Mouse (Mus musculus) layer of hippocampus, adult 18-20 months (tissue): ENCODE measurements around the gene Grm3. TPM values are rescaled to one million over a fixed set of nuclear protein-coding genes. Genes with fewer than 3 reads are reported as not detected.
A peak's percentile ranks its signal among the peaks of the same experiment; 100 is the strongest.

Source experiments
- DNase-seq, 2 experiments: peaks; one replicate each; pipeline ENCODE4 v3.0.0; 2022; ENCODE audit warnings: low spot score in 2 of 2
- long read RNA-seq: library from polyadenylated mRNA; stranded (forward); transcript quantifications from one replicate; pipeline ENCODE4 v2.0.0, GENCODE M21; 2021
- total RNA-seq, 2 experiments: library from RNA; stranded (reverse); gene quantifications; 2 replicates each; pipeline ENCODE4 v1.2.3; 2021

The Grm3 gene
- 10 to 100 TPM; 64.4 TPM for total RNA-seq
- long read RNA-seq, transcript Grm3-201 (6 exons, 3,049 nt): major isoform, 27 of 40 reads
- long read RNA-seq, partial matches to known transcripts: 6 of 40 reads
- long read RNA-seq, other reads (novel, unspliced or antisense): 7 of 40 reads

DNA sequence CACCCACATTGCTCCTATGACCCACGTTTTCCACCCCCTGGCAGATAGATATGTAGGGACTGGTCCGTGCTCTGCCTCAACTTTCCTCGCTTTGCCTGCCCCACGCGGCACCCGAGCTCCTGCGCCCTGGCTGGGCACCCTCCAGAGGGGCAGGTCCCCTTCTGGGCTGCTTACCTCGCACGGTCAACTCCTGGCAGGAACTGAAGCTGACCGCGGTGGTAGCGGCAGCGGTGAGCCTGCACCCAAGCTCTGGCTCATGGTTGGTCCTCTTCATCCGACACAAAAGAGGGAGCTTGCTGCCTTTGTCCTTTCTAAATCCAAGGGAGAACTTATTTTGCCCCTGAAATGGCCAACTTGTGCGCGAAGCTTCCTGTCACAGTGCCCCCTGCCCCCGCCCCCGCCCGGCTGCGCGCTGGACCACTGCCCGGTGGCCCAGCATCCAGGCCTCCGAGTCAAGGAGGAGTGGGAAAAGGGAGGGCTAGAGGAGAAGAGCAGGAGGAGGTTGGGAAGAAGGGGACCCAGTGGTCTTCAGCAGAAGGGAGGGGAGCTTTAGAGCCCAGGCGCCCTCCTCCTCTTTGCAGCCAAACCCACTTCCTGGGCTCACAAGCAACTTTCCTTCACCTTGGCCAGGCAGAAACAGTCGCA is at the start of gene Grm3:
TSS of gene Grm3 (minus strand) at position 215 of the 645 bp plus-strand sequence.
- DNase-seq: peak in 1 of 2 experiments; percentile 31

DNA sequence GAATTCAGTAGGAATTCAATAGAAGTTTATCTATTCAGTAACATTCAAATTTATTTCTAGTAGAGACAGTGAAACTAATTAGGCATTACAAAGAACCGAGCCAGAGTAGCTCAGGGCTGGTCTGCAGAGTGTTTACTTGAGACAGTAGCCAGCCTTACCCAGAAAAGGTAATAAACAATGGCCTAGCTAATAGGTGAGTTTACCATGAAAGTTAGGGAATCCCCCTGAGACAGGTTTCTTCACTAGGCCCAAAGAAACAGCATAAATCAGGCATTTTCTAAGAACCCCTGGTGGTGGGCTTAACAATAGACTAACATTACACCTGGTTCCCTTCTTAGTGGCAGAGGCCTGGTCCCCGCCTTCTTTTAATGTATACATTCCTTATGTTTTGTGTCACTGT is 30.8 kb upstream of the Grm3 start:
- no peak for DNase-seq

DNA sequence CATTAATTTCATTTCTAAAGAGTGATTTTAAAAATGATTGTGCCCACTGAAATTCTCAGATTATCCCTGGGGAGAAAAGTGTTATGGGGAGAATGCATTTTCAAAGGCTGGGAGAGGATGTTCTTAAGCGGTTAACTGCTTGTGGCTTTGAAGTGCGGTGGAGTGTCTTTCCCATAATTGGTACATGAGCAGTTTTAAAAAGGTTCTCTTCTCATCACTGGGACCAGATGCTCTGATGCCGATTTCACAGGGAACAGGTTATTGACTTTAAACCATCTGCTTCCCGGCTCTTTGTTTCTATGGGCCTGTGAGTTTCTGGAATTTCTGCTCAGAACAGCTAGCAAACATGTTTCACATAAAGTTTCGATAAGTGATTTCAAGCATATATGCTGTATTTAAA is 23.2 kb upstream of the Grm3 start:
- peak in 1 of 2 experiments; percentile 32 for DNase-seq

DNA sequence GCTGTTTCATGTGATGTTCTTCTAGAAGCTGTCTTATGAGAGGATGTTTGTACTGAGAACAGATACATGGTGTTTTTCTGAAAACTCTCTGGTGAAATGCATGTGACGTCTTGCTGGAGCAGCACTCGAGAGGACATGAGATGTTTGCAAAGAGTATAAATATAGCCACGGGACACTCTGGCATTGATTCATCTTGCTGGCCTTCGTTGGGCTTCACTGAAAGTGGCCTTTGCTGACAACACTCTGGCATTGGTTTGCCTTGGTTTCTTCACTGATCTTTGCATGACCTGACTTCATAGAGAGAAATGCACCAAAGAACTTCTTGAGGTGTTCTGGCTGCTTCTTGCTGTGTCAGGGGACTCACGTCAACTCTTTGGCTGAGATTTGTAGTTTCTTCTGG is 19.1 kb upstream of the Grm3 start:
- DNase-seq: no peak

DNA sequence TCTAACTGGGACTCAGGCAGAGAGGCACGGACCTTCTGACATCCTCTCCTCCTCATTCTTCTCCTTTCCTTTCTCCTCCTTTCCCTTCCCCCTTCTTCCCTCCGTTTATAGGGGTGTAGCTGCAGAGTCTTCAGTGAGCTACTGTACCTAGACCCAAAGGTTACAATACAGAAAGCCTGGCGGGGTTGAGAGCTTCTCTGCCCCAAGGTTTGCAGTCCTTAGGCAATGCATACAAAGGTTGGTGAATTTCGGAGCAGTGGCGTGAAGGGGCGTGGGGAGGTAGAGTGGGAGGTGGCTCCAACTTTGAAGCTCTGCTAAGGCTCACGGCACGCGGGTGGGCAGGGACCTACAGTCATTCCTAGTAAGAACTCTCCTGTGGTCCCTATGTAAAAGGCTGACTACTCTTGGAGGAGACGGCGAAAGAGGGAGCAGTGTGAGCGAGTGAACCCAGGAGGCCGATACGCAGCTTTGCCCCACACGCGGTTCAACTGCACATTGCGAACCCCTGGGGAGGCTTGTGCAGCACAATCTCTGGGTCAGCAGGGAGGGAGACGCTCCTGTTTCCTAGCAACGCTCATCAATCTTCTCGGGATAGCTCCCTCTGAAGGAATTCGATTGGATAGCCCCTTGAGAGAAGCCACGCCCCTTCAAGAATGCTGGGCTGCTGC is 765 bp upstream of the Grm3 start:
- peak; percentile 74 to 87 for DNase-seq

DNA sequence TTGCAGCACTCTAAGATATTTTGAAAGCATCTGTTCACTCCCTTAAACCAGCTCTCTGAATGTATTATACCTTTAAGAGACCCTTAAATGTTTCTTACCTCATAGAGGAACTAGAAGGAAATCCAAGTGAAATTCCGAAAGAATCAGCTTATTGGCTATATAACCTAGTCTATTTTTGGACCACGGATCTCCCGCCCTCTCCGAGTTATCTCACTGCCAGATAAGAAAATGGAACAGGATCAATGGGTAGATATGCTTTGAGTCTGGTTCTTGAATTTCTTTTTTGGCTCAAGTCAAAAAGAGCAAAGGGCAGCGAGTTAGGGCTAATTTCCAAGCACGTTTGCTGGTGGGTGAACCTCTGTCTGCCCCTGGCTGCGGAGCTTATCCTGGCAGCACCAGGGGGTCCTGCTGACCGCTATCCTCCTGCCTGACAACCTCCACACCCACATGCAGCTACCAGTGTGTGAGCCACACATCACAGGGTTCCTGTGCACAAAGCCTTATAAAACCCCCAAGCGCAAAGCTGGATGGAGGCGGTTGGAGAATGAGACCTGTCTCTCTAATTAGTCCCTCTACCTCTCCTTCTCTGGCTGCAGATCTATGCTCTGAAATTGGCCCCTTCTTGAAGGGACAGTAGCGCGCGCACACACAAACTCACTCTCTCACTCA is 549 bp downstream of the Grm3 start:
- DNase-seq: no peak

DNA sequence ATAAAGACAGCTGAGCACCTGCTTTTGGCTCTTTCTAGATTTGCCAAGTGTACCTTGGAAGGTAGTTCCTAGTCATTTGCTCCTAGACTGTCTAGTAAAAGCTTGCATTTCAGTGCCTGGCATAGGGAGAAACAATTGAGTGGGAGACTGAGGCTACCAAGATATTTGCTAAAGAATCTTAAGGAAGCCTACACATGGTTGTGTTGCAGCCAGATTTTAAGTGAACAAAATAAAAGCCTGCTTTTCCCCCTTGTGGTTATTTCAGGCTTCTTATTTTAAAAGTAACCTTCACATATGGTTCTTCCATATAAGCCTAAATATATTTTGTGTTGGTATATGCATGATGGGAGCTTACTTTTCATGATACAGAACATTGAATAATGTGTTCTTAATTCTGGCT is 3.8 kb downstream of the Grm3 start:
- DNase-seq: no peak

DNA sequence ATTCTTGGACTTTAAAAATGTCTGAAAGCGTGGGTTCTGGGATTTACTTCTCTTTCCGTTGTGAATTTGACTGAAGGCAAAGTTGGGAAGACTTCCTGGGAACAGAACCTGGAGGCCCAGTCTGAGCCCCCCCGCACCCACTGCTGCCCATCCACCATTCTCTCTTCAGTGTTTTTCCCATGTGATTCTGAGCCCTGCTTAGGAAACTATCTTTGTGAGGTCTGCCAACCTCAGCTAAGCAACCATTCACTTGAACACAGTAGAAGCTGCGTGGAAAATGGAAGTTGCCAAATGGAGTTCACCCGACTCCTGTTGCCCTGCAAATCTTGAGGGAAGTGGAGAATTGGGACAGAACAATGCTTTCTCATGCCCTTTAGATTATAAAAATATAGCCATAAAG is 8.7 kb downstream of the Grm3 start:
- DNase-seq: peak in 1 of 2 experiments; percentile 46

DNA sequence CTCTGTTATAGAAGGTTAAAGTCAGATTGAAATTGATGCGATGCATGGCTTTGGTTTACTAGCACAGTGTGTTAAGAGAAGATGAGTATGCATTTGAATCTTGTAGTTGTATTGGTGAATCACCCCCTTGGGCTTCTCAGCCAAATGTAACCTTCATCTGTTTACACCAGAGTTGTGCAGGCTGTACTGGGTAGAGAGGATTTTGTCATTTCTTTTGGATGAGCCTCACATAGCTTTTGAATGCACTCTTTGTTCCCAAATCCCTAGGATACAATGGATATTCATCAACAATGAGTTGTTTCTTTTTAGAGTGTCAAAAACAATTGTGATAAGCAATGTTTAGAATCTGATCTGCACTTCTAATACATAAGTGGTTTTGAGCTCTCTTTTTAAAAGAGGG is 17.9 kb downstream of the Grm3 start:
- DNase-seq: peak in 1 of 2 experiments; percentile 63

DNA sequence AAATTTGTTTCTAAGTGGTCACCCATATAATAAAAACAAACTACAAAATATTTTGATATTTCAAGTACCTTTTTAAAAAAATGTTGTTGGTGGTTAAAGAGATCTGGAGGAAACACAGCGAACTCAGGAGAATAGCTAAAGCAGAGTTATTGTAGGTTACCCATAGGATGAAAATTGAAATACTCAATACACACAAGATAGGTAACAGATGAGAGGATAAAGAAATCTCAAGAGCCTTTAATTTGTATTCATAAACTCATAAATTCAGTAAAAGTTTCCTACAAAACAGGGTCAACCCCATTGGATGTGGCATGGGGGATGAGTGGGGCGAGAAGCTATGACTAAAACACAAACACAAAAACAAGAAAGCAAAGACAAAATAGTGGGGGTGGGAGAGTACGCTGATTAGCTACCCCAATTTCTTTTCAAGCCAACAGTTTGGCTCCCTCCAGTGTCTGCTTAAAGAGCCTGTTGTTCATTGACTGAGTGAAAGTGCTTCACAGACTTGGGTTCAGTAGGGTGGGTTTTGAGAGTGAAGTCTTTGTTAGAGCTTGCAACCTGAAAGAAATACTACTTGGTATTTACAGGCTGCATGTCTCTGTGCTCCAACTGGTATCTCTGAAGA is 21.5 kb downstream of the Grm3 start:
- DNase-seq: peak in 1 of 2 experiments; percentile 53

DNA sequence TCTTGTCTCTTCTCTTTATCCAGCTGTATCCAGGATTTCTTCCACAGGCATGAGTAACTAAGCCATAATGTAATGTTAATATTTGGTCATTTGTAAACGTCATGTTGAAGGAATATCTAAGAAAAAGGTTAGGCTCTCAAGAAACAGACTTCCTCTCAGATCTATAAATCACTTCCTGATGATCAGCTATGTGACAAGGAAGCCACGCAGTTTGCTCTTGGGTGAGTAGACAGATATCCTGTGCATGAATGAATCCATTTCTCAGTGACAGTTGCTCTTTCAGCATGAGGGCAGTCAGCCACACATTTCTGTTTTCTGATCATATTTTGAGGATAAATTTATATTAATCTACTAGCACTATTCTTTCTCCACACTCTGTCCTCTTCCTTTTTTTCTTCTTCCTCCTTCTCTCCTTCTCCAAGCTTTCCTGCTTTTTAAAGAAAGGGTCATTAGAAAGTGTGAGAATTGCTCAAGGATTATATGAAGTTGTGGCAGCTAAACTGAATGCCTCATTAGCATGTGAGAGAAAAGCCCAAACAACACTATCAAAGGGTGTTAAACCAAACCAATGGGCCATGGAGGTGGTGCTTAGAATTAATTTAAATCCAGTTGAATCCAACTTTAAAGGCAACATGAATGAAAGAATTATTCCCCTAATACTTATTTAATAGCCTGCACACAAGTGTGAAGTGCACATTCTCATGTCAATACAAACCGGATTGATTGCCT is 22.1 kb downstream of the Grm3 start:
- no peak for DNase-seq

DNA sequence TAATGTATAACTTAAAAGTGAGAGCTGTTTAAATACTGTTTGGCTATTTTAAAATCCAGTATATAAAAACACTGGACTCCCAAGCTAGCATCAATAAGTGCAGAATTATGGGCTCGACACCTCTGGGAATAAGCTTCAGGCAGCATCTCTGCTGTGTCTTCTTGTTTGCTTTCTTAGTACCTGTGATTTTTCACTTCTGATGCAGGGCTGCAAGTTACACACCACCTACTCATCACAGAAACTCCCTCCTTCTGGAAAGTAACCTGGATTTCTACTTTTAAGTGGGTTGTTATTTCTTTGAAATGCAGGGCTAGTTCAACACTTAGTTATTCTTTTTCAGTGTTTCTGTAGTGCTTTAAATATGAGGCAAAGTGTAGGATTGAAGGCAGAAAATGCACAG is 32.6 kb downstream of the Grm3 start:
- DNase-seq: no peak

DNA sequence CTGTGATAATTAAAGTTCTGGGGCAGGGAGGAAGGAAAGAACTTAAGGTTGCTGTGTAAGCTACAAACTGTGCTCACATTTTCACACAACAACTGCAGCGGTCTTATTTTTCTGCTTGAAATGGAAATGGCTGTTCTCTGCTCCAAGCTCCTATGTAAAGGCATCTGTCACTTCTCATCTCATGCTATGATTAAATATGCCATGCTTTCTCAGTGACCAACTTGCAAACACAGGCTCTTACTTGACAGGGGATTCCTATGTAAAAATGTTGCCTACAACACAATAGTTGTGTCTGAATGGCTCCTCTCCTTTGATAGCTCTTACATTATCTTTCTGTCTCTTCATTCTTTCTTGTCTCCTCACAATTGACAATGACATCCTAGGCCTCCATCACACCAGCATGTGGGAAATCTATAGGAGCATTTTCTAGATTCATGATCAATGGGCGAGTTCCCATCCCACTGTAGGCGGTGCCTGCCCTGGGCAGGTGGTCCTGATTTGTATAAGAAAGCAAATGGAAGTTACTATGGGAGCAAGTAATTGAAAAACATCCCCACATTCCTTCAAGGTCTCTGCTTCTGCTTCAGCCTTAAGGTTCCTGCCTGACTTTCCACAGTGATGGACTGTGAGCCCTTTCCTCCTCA is 34.2 kb downstream of the Grm3 start:
- no peak for DNase-seq

DNA sequence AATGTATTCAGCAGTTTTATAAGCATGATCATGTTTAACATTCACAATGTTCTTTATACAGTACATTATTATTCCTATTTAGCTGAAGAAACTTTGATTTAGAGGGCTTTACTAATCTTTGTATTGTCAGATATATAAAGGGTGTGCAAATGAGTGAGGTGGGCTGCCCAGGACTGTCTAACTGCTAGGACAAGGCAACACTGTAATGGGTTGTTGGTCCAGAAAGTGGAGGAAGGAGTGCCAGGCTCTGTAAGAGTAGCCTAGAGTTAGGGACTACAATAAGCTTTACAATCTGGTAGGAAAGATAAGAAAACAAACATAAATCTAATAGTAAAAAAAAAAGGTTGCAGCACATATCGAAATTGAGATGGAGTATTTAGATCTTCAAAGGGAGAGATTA is 34.8 kb downstream of the Grm3 start:
- no peak for DNase-seq

DNA sequence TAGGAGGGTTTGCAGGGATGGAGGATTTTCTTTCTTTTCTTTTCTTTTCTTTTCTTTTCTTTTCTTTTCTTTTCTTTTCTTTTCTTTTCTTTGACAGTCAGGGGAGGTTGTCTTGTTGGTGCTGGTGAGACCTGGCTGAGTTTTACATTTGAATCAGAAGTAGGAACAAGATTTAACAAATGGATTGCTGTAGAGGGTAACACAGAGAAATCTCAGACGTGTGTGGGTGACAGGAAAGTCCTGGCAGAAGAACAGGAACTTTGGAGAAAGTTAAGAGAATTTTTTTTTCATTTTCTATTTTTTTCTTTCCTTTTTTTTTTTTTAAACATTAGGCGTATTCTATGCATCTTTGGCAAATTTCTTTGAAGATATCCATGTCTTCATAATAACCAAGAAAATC is 41.8 kb downstream of the Grm3 start:
- no peak for DNase-seq

DNA sequence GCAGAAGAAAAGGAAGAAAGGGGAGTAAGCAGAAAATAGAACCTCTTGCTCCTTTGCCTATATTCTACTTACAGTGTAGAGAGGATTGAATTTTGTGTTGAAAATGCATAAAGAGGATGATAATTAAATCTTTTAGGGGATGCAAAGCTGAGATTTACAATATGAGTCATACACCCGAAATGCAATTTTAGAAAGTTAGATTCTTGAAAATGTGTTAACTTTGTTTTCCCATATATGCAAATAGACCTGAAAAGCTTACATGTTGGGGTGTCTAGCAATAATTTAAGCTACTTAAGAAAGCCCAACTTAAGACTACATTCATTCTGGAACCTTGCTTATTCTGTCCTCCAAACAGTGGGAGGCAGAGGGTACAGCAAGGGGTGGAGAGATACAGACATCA is 56.0 kb downstream of the Grm3 start:
- DNase-seq: no peak

DNA sequence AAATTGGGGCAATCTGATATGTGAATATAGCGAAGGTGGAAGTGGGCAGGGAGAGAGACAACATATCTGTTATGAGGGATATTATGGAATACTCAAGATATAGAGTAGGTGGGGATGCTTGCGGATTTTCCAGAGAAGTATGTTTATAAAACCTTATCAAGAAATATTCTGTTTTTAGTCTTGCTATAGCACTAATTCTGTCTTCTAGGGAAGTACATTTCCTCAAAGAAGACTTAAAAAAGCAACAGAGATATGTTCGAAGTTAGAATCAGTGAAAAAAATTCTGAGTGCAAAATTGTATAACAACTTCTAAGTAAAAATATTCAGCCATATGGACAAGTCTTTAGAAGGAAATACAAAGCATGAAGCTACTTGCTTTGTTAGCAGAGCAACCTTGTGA is 61.6 kb downstream of the Grm3 start:
- no peak for DNase-seq

DNA sequence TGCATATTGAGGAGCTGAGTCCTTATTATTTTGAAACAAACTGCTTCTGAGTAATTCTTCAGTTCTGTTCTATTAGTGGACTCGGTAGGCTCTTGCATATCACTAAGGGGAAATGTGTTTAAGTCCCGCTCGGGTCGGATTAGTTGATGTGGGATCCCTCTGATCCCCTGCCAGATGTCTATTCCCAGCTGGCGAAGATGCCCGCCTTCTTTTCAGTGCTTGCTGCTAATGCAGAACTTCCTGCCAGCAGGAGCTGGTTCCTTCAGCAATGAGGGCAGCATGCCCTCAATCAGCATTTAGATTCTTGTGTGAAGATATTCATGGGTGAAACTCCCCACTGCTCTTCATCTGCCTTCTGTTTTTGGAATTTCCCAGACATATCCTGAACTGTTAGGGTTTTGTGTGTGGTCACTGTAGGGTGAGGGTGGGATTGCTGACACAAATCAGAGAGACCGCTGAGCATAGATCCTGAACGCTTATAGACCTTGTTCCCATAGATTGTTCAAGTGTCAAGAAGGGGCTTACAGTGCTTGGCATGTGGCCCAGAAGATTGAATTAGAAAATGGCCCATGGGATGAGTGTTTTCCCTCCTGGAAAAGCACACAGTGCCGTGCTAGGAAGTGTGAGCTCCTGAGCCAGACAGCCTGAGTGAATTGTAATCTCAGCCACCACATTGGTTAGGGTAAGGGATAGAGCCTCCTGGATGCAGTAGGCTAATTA is 62.9 kb downstream of the Grm3 start:
- peak; percentile 26 to 45 for DNase-seq

DNA sequence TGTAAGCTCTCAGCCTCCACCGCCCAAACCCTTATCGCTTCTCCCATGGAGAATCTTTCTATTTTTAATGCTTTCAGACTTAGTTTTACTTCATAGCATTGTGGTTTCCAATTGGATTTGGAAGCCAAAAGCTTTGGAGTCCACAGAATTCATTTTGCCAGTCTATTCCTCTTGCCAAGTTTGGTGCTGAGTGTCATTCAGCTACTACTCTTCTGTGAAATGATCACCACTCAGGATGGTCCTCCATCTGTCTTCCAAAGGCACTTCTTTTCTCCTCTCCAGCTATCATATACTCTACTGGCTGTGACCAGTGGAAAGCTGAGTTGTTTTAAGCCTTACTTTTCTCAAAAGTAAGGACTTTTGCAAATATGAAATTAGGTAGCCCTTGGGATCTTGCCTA is 86.4 kb downstream of the Grm3 start:
- DNase-seq: no peak

DNA sequence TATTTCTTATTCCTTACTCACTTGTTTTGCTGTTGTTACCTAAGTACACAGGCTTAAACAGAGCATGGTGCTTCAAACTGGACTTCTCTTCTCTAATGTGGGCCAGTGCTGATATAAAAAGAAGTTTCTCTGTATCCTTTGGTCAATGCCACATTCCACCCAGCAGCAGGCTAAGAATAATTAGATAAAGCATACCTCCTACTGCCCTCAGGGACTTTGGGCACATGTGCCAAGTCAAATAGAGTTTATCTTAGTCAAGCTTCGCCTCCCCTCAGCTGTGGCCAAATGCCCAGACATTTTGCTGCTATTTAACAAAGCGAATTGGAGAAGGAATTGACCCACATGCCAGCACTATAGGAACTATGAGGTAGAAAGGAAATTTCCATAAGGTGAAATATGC is 97.8 kb downstream of the Grm3 start:
- no peak for DNase-seq
